Mouse (Mus musculus) pancreas, adult 10 weeks (tissue): ENCODE measurements around the gene Olfr358. TPM values are rescaled to one million over a fixed set of nuclear protein-coding genes. Genes with fewer than 3 reads are reported as not detected.

Experiments used
- polyA plus RNA-seq: library from polyadenylated mRNA; stranded (reverse); fragments of 350-450 nt; fragmentation: Illumina TruSeq; extraction: RNeasy Lipid Tissue Mini Kit (QIAGEN cat#74804); gene quantifications from one replicate; pipeline ENCODE4 v1.2.3, GENCODE M21; 2015; ENCODE audit warnings: low read depth, low replicate concordance; ENCODE audit not compliant: insufficient read depth

Gene Olfr358
- not detected for polyA plus RNA-seq

GRCm38 (mm10) chr2:37009235-37009634 lies at the start of gene Olfr358:
TSS of gene Olfr358 (minus strand) at chr2:37009335.

DNA sequence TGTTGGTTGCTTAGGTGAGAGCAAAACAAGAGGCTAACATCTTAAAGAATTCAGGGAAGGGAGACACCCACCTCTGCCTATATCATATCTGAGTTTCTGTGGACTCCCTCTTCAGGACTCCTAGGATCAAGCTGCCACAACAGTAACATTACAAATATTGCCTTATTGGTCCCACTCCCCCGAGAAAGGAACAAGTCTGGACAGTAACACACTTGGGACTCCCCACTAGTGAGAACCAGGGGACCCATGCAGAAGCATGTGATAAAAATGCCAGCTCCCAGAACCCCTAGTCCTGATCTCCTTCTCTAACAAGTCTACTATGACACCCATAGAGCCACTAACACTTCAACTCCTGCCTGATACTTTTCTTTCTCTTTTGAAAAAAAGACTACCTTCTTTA lies 15.6 kb downstream of the Olfr358 start, which contains the start of gene Olfr357:
Olfr357 (plus strand) TSS at position 301 of the 400 bp plus-strand sequence.

Other genes with a start within 250 kb of the Olfr358 start
- gene Olfr348, start 225.1 kb downstream of the Olfr358 start, polyA plus RNA-seq: not detected
- not detected for gene Olfr50, start 218.8 kb downstream of the Olfr358 start, polyA plus RNA-seq
- gene Olfr3, start 192.3 kb downstream of the Olfr358 start, polyA plus RNA-seq: not detected
- gene Olfr350, start 163.0 kb downstream of the Olfr358 start, polyA plus RNA-seq: not detected
- gene Olfr351, start 146.7 kb downstream of the Olfr358 start, polyA plus RNA-seq: not detected
- gene Olfr352, start 140.9 kb downstream of the Olfr358 start, polyA plus RNA-seq: not detected
- gene Olfr353, start 116.4 kb downstream of the Olfr358 start, polyA plus RNA-seq: not detected
- not detected for gene Olfr354, start 103.7 kb downstream of the Olfr358 start, polyA plus RNA-seq
- gene Olfr355, start 80.4 kb downstream of the Olfr358 start, polyA plus RNA-seq: not detected
- not detected for gene Olfr356, start 72.2 kb downstream of the Olfr358 start, polyA plus RNA-seq
- gene Olfr357, start 15.5 kb downstream of the Olfr358 start, polyA plus RNA-seq: not detected
- not detected for gene Olfr360, start 56.4 kb upstream of the Olfr358 start, polyA plus RNA-seq
- not detected for gene Olfr361, start 80.0 kb upstream of the Olfr358 start, polyA plus RNA-seq
- not detected for gene Olfr362, start 108.6 kb upstream of the Olfr358 start, polyA plus RNA-seq
- not detected for gene Olfr364-ps1, start 130.0 kb upstream of the Olfr358 start, polyA plus RNA-seq
- not detected for gene Olfr365, start 178.9 kb upstream of the Olfr358 start, polyA plus RNA-seq
- gene Olfr366, start 202.2 kb upstream of the Olfr358 start, polyA plus RNA-seq: not detected